Mouse (Mus musculus) granulocyte monocyte progenitor cell, adult 5-6 weeks (primary cell): ENCODE measurements around the gene Gm28044. TPM values are rescaled to one million over a fixed set of nuclear protein-coding genes. Genes with fewer than 3 reads are reported as not detected.

ENCODE experiments used
- ATAC-seq: replicated peaks from 2 replicates; pipeline ENCODE4 v1.8.0; 2016; ENCODE audit warnings: mild to moderate bottlenecking, moderate TSS enrichment, inconsistent platforms; ENCODE audit not compliant: poor library complexity, severe bottlenecking
- total RNA-seq, 2 experiments: library from RNA; stranded (forward) in 1 of 2; stranded (reverse) in 1 of 2; fragments of 200-712, 200-1000 nt in 1 of 2; fragments of >200 nt in 1 of 2; fragmentation: Nextera tagmentation in 1 of 2; gene quantifications; 2 replicates each; pipeline ENCODE4 v1.2.3; 2014 to 2017

Gene Gm28044
- total RNA-seq (2014; fragmentation: Nextera tagmentation) (4.3 TPM in 1 of 2 replicates, not detected in the other), total RNA-seq (2017) (8.4 and 31.0 TPM in 2 replicates)

GRCm38 (mm10) chr13:67360131-67360744, at the start of gene Gm28044, which contains the start of gene Zfp953:
Gm28044 (minus strand) TSS chr13:67360536.
Zfp953 (minus strand) TSS chr13:67360605.
- peak; percentile 93 for ATAC-seq

GRCm38 (mm10) chr13:67399183-67399903, 39.0 kb upstream of the Gm28044 start, which contains the start of gene Zfp429:
Zfp429 (minus strand) TSS chr13:67399819.
- peak; percentile 99 for ATAC-seq

- ATAC-seq, result peak; percentile 49
These were observed 15.9 kb upstream of the Gm28044 start for GRCm38 (mm10) chr13:67376255-67376654.

- peak; percentile 95 for ATAC-seq
These were observed 14.9 kb upstream of the Gm28044 start, which contains the start of the genes Gm28041 and Zfp456 for GRCm38 (mm10) chr13:67375050-67375911. Gm28041 (minus strand) TSS chr13:67375733. Zfp456 (minus strand) TSS chr13:67375810.

- peak; percentile 68 for ATAC-seq
These were observed 8.5 kb downstream of the Gm28044 start for GRCm38 (mm10) chr13:67351854-67352253.

GRCm38 (mm10) chr13:67343422-67343821, 16.9 kb downstream of the Gm28044 start:
- ATAC-seq, result peak; percentile 96

- ATAC-seq, result 0 out of 2 replicates have a peak, but pooled peaks have one; percentile 1
These were observed 27.5 kb downstream of the Gm28044 start for GRCm38 (mm10) chr13:67332877-67333276.

GRCm38 (mm10) chr13:67332019-67332724, 28.2 kb downstream of the Gm28044 start, which contains the start of gene Zfp595:
Zfp595 (minus strand) TSS chr13:67332570.
- ATAC-seq, result peak; percentile 95

GRCm38 (mm10) chr13:67306718-67307117, 53.6 kb downstream of the Gm28044 start:
- peak; percentile 10 for ATAC-seq

- peak; percentile 96 for ATAC-seq
These were observed 54.3 kb downstream of the Gm28044 start, which contains the start of gene Zfp457 for GRCm38 (mm10) chr13:67305822-67306672. Zfp457 (minus strand) TSS chr13:67306485.

GRCm38 (mm10) chr13:67278314-67278713, 82.0 kb downstream of the Gm28044 start, which contains the start of gene Zfp458:
Zfp458 (minus strand) TSS chr13:67278466.
- ATAC-seq, result no peak

GRCm38 (mm10) chr13:67269383-67270065, 90.8 kb downstream of the Gm28044 start:
- ATAC-seq, result peak; percentile 48

- ATAC-seq, result peak; percentile 99
These were observed 91.6 kb downstream of the Gm28044 start for GRCm38 (mm10) chr13:67268568-67269369.
